Mouse (Mus musculus): ENCODE data around the gene Hist2h2be.

DNA sequence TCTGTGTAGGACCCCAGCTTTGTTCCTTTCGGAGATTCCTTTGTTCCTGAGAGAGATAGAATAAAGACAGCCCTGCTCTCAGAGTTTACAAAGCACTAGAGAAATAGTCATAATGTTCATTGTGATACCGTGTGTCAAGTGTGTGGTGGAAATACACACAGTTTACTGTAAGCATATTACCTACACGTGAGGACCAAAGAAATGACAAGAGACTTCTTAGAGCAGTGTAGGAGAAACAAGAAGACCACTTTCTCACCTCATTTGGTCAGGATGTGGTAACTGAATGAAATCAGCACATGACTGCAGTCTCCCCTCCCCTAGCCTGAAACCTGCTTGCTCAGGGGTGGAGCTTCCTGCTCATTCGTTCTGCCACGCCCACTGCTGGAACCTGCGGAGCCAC is 22.7 kb upstream of the Hist2h2be start:
- no peak for TF ChIP-seq POLR2A (IDR thresholded peaks at IDR 0.05; ENCODE audit: borderline replicate concordance, insufficient read depth, low read length)
- TF ChIP-seq CTCF (IDR thresholded peaks at IDR 0.05; ENCODE audit: borderline replicate concordance, insufficient read depth, low read depth, low read length) = no peak
